Mouse (Mus musculus) c-Kit-negative CD71-positive TER-119-positive erythroid progenitor cells, embryonic 14.5 days (primary cell): ENCODE data around the gene Fblim1.

Experiments
- DNase-seq: peaks from one replicate; pipeline ENCODE4 v3.0.0-alpha.2; 2013; ENCODE audit warnings: low read depth, low spot score

Fblim1 gene

GRCm38 (mm10) chr4:141605861-141606260, at the start of gene Fblim1:
Fblim1 (minus strand) TSS chr4:141606096.
- DNase-seq: no peak

- no peak for DNase-seq
These were observed 48.6 kb upstream of the Fblim1 start for GRCm38 (mm10) chr4:141654509-141654908.

- no peak for DNase-seq
These were observed 47.9 kb upstream of the Fblim1 start for GRCm38 (mm10) chr4:141653813-141654212.

GRCm38 (mm10) chr4:141653044-141653443, 47.1 kb upstream of the Fblim1 start:
- no peak for DNase-seq

- DNase-seq: no peak
These were observed 46.0 kb upstream of the Fblim1 start for GRCm38 (mm10) chr4:141651944-141652343.

GRCm38 (mm10) chr4:141651286-141651685, 45.4 kb upstream of the Fblim1 start:
- DNase-seq: no peak

- DNase-seq: no peak
These were observed 43.3 kb upstream of the Fblim1 start for GRCm38 (mm10) chr4:141649244-141649643.

- DNase-seq: no peak
These were observed 42.4 kb upstream of the Fblim1 start for GRCm38 (mm10) chr4:141648262-141648661.

GRCm38 (mm10) chr4:141647187-141647586, 41.3 kb upstream of the Fblim1 start:
- no peak for DNase-seq

GRCm38 (mm10) chr4:141645988-141646387, 40.1 kb upstream of the Fblim1 start:
- no peak for DNase-seq

- no peak for DNase-seq
These were observed 37.4 kb upstream of the Fblim1 start for GRCm38 (mm10) chr4:141643118-141643855.

GRCm38 (mm10) chr4:141641961-141642811, 36.3 kb upstream of the Fblim1 start:
- DNase-seq: no peak

GRCm38 (mm10) chr4:141641353-141641771, 35.5 kb upstream of the Fblim1 start:
- DNase-seq: no peak

GRCm38 (mm10) chr4:141639474-141639873, 33.6 kb upstream of the Fblim1 start:
- DNase-seq: no peak

- DNase-seq: no peak
These were observed 30.8 kb upstream of the Fblim1 start for GRCm38 (mm10) chr4:141636693-141637092.

- DNase-seq: no peak
These were observed 30.1 kb upstream of the Fblim1 start for GRCm38 (mm10) chr4:141635991-141636390.

- no peak for DNase-seq
These were observed 26.4 kb upstream of the Fblim1 start for GRCm38 (mm10) chr4:141632111-141632873.

GRCm38 (mm10) chr4:141631250-141631649, 25.4 kb upstream of the Fblim1 start:
- no peak for DNase-seq

GRCm38 (mm10) chr4:141630021-141630420, 24.1 kb upstream of the Fblim1 start:
- DNase-seq: no peak

- DNase-seq: no peak
These were observed 22.8 kb upstream of the Fblim1 start for GRCm38 (mm10) chr4:141628661-141629060.

- no peak for DNase-seq
These were observed 21.6 kb upstream of the Fblim1 start for GRCm38 (mm10) chr4:141627502-141627901.
